Mouse (Mus musculus): ENCODE measurements at regions not wholly inside any gene's neighbourhood (a gene's known extent, or its start where the extent isn't known, plus 50 kb on each side); places are given as distances from the start of the nearest gene placed in this dataset.

- in situ Hi-C loops (cut with MboI) = loop anchor here (10.0 kb wide), 1 partner anchor 124 kb away; no protein-coding TSS in a partner anchor
These were observed 135.5 kb upstream of the Btg1 start for GRCm38 (mm10) chr10:96481325-96481638.

- in situ Hi-C loops (cut with MboI) = loop anchor here (10.0 kb wide), 1 partner anchor 118 kb away; no protein-coding TSS in a partner anchor
These were observed 130.1 kb upstream of the Btg1 start for GRCm38 (mm10) chr10:96486724-96487123.

GRCm38 (mm10) chr10:96493706-96494105 lies 123.1 kb upstream of the Btg1 start:
- in situ Hi-C loops (cut with MboI) = no loop called here

- in situ Hi-C loops (cut with MboI) = no loop called here
These were observed 120.1 kb upstream of the Btg1 start for GRCm38 (mm10) chr10:96496700-96497099.

GRCm38 (mm10) chr10:96497482-96497881 lies 119.3 kb upstream of the Btg1 start:
- in situ Hi-C loops (cut with MboI) = no loop called here

GRCm38 (mm10) chr10:96499274-96499673 lies 117.5 kb upstream of the Btg1 start:
- in situ Hi-C loops (cut with MboI) = no loop called here

- in situ Hi-C loops (cut with MboI) = no loop called here
These were observed 114.6 kb upstream of the Btg1 start for GRCm38 (mm10) chr10:96502090-96502728.

- in situ Hi-C loops (cut with MboI) = no loop called here
These were observed 114.1 kb upstream of the Btg1 start for GRCm38 (mm10) chr10:96502736-96503135.

- in situ Hi-C loops (cut with MboI) = no loop called here
These were observed 112.5 kb upstream of the Btg1 start for GRCm38 (mm10) chr10:96504340-96504739.

- in situ Hi-C loops (cut with MboI) = no loop called here
These were observed 101.5 kb upstream of the Btg1 start for GRCm38 (mm10) chr10:96515164-96515922.

- in situ Hi-C loops (cut with MboI) = no loop called here
These were observed 100.9 kb upstream of the Btg1 start for GRCm38 (mm10) chr10:96515923-96516258.

GRCm38 (mm10) chr10:96519411-96519810 lies 97.4 kb upstream of the Btg1 start:
- in situ Hi-C loops (cut with MboI) = no loop called here

- in situ Hi-C loops (cut with MboI) = no loop called here
These were observed 95.6 kb upstream of the Btg1 start for GRCm38 (mm10) chr10:96520995-96521760.

- in situ Hi-C loops (cut with MboI) = no loop called here
These were observed 92.6 kb upstream of the Btg1 start for GRCm38 (mm10) chr10:96523967-96524801.

- in situ Hi-C loops (cut with MboI) = no loop called here
These were observed 88.9 kb upstream of the Btg1 start for GRCm38 (mm10) chr10:96527864-96528263.

GRCm38 (mm10) chr10:96534547-96535124 lies 82.2 kb upstream of the Btg1 start:
- in situ Hi-C loops (cut with MboI) = no loop called here

GRCm38 (mm10) chr10:96535461-96535860 lies 81.3 kb upstream of the Btg1 start:
- in situ Hi-C loops (cut with MboI) = no loop called here

- in situ Hi-C loops (cut with MboI) = no loop called here
These were observed 76.0 kb upstream of the Btg1 start for GRCm38 (mm10) chr10:96540828-96541227.

- in situ Hi-C loops (cut with MboI) = no loop called here
These were observed 71.5 kb upstream of the Btg1 start for GRCm38 (mm10) chr10:96545312-96545711.

- in situ Hi-C loops (cut with MboI) = no loop called here
These were observed 70.9 kb upstream of the Btg1 start for GRCm38 (mm10) chr10:96545761-96546388.

GRCm38 (mm10) chr10:96549651-96550050 lies 67.2 kb upstream of the Btg1 start:
- in situ Hi-C loops (cut with MboI) = no loop called here

Data from mature B cell (primary cell).